10 mouse cellular contexts compared by ENCODE assay signal in the genomic region with DNA sequence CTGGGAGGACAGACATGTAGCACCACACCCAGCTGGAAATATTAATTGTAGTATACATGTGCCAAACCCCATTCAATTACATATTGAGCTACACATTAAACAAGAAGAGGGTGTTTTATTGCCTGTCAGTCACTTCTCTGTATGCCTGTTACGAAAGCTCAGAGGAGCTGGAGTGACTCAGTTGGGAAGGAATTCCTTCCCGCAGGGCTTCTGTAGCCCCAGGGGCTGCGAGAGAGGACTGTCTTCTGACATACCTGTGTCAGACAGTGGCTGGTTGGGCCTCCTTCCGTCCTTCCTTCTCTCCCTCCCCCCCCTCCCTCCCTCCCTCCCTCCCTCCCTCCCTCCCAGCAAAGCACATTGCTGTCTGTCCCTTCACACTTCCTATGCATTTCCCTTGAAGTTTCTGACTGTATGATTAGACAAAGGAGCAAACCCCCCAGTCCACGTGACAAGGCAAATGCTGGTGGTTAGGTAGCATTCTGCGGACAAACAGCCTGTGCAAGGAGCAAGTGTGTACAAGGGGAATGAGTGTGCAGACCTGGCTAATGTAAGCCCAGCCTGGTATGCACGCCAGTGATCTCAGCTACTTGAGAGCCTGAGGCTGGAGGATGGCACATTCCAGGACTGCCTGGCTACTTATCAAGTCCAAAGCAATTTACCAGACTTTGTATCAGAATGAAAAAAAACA. TPM values are rescaled to one million over a fixed set of nuclear protein-coding genes. Genes with fewer than 3 reads are reported as not detected.
DNase-seq lines count a peak whose midpoint lies in the region; ATAC-seq and TF ChIP-seq lines count a peak whose summit lies in the region.
"Had no signal": no experiment of that assay in that cellular context is flagged by ENCODE, and none has a peak within 500 bp of the region (broad histone marks: within the 10 kb centered on the region; RNA-seq: fewer than 3 reads in every experiment).

No protein-coding gene starts in this region.

- 77% methylated on average over 7 of the region's 7 CpGs for WGBS in midbrain, embryonic 10.5 days
- 57% methylated on average over 7 of the region's 7 CpGs for WGBS in midbrain, postnatal 0 days
- WGBS in embryonic facial prominence, embryonic 10.5 days = 49% methylated on average over 7 of the region's 7 CpGs
- 22% methylated on average over 7 of the region's 7 CpGs for WGBS in intestine, embryonic 16.5 days
- WGBS in stomach, postnatal 0 days = 38% methylated on average over 7 of the region's 7 CpGs

- no peak overlapping the region for H3K4me3 ChIP-seq in midbrain, embryonic 10.5 days
- H3K4me3 ChIP-seq in midbrain, postnatal 0 days (ENCODE audit: low read depth, low read length) = no peak overlapping the region
- 0 out of 2 replicates have a peak overlapping the region, but pooled peaks have one; percentile 13 for H3K4me3 ChIP-seq in embryonic facial prominence, embryonic 10.5 days
- no peak overlapping the region for H3K4me3 ChIP-seq in intestine, embryonic 16.5 days (ENCODE audit: low read length)
- H3K4me3 ChIP-seq in stomach, postnatal 0 days (ENCODE audit: low read depth, low read length) = no peak overlapping the region
- H3K4me3 ChIP-seq: erythroblast, embryonic 14.5 days had no signal

- no peak for TF ChIP-seq CTCF in midbrain, postnatal 0 days (IDR thresholded peaks at IDR 0.05)
- TF ChIP-seq CTCF in stomach, postnatal 0 days (IDR thresholded peaks at IDR 0.05; ENCODE audit: low read depth) = no peak

- peaks cover 3% of the 10 kb centered on the region; the same call in 1 of the 2 replicates for H3K36me3 ChIP-seq in midbrain, embryonic 10.5 days
- H3K36me3 ChIP-seq in midbrain, postnatal 0 days (ENCODE audit: insufficient read depth, low read length) = no peaks in the 10 kb centered on the region
- H3K36me3 ChIP-seq in embryonic facial prominence, embryonic 10.5 days (replicated peaks) = peaks cover 19% of the 10 kb centered on the region
- no peaks in the 10 kb centered on the region for H3K36me3 ChIP-seq in intestine, embryonic 16.5 days (ENCODE audit: control insufficient read depth, insufficient read depth, low read length)
- no peaks in the 10 kb centered on the region for H3K36me3 ChIP-seq in stomach, postnatal 0 days (ENCODE audit: control insufficient read depth, insufficient read depth, low read length)

- no peak for DNase-seq in midbrain, embryonic 10.5 days (ENCODE audit: low spot score)
- DNase-seq in midbrain, postnatal 0 days (ENCODE audit: low spot score) = no peak
- DNase-seq in embryonic facial prominence, embryonic 10.5 days (ENCODE audit: low spot score) = peak; percentile 50
- DNase-seq in stomach, postnatal 0 days (ENCODE audit: low spot score) = no peak
- DNase-seq in B cell, adult 2 months = no peak
- DNase-seq in ovary, adult 18-20 months (ENCODE audit: low spot score) = no peak
- DNase-seq: adrenal gland, postnatal 25 days had no signal

- ATAC-seq in midbrain, postnatal 0 days (ENCODE audit: low FRiP score) = no peak
- ATAC-seq in intestine, embryonic 16.5 days = peak; percentile 89
- peak; percentile 43; the same call in 1 of the 2 replicates for ATAC-seq in stomach, postnatal 0 days (ENCODE audit: low FRiP score, low TSS enrichment)

- TF ChIP-seq EP300 in stomach, postnatal 0 days (optimal IDR thresholded peaks at IDR 0.05) = no peak

- H3K4me1 ChIP-seq in midbrain, embryonic 10.5 days = peaks cover 27% of the 10 kb centered on the region
- H3K4me1 ChIP-seq in midbrain, postnatal 0 days (ENCODE audit: insufficient read depth, low read length) = no peaks in the 10 kb centered on the region
- peaks cover 47% of the 10 kb centered on the region for H3K4me1 ChIP-seq in embryonic facial prominence, embryonic 10.5 days
- peaks cover 37% of the 10 kb centered on the region for H3K4me1 ChIP-seq in intestine, embryonic 16.5 days (ENCODE audit: control insufficient read depth, insufficient read depth, low read length)
- no peaks in the 10 kb centered on the region for H3K4me1 ChIP-seq in stomach, postnatal 0 days (replicated peaks; ENCODE audit: control insufficient read depth, insufficient read depth)

- H3K9me3 ChIP-seq in midbrain, embryonic 10.5 days (replicated peaks) = no peaks in the 10 kb centered on the region
- no peaks in the 10 kb centered on the region for H3K9me3 ChIP-seq in midbrain, postnatal 0 days (ENCODE audit: low read length)
- no peaks in the 10 kb centered on the region for H3K9me3 ChIP-seq in embryonic facial prominence, embryonic 10.5 days
- H3K9me3 ChIP-seq in intestine, embryonic 16.5 days (ENCODE audit: control insufficient read depth, low read length) = no peaks in the 10 kb centered on the region
- no peaks in the 10 kb centered on the region for H3K9me3 ChIP-seq in stomach, postnatal 0 days (ENCODE audit: control insufficient read depth, low read length)

- H3K27me3 ChIP-seq in midbrain, embryonic 10.5 days (ENCODE audit: low read depth, poor library complexity, severe bottlenecking) = no peaks in the 10 kb centered on the region
- no peaks in the 10 kb centered on the region for H3K27me3 ChIP-seq in midbrain, postnatal 0 days (ENCODE audit: insufficient read depth, low read length)
- no peaks in the 10 kb centered on the region for H3K27me3 ChIP-seq in embryonic facial prominence, embryonic 10.5 days (replicated peaks; ENCODE audit: low read depth, poor library complexity, severe bottlenecking)
- H3K27me3 ChIP-seq in intestine, embryonic 16.5 days (replicated peaks; ENCODE audit: control insufficient read depth, insufficient read depth, low read length) = no peaks in the 10 kb centered on the region
- no peaks in the 10 kb centered on the region for H3K27me3 ChIP-seq in stomach, postnatal 0 days (ENCODE audit: control insufficient read depth, insufficient read depth, low read length)

- H3K9ac ChIP-seq in midbrain, postnatal 0 days (replicated peaks; ENCODE audit: low read length, poor library complexity, severe bottlenecking) = no peak overlapping the region
- peak overlapping the region; percentile 28; the same call in 1 of the 2 replicates for H3K9ac ChIP-seq in intestine, embryonic 16.5 days (ENCODE audit: low read depth, low read length)
- no peak overlapping the region for H3K9ac ChIP-seq in stomach, postnatal 0 days (ENCODE audit: low read length)
- H3K9ac ChIP-seq: liver, embryonic 14.5 days had no signal

- peak overlapping the region; percentile 34; the same call in 1 of the 2 replicates for H3K27ac ChIP-seq in midbrain, embryonic 10.5 days (replicated peaks)
- H3K27ac ChIP-seq in midbrain, postnatal 0 days (ENCODE audit: low read depth, low read length) = no peak overlapping the region
- H3K27ac ChIP-seq in embryonic facial prominence, embryonic 10.5 days (replicated peaks) = peak overlapping the region; percentile 69
- H3K27ac ChIP-seq in intestine, embryonic 16.5 days (ENCODE audit: low read length) = peak overlapping the region; percentile 57
- H3K27ac ChIP-seq in stomach, postnatal 0 days (replicated peaks) = peak overlapping the region; percentile 30; the same call in 1 of the 2 replicates
- H3K27ac ChIP-seq: liver, embryonic 14.5 days had no signal

- no peak overlapping the region for H3K4me2 ChIP-seq in midbrain, postnatal 0 days (ENCODE audit: low read depth, low read length, poor library complexity, severe bottlenecking)
- 0 out of 2 replicates have a peak overlapping the region, but pooled peaks have one; percentile 16 for H3K4me2 ChIP-seq in intestine, embryonic 16.5 days (ENCODE audit: low read depth, low read length)
- H3K4me2 ChIP-seq in stomach, postnatal 0 days (replicated peaks; ENCODE audit: low read depth) = no peak overlapping the region

RNA-seq across cellular contexts. Expression of a gene that starts 9.6 kb away (rescaled TPM):
- polyA plus RNA-seq in midbrain, embryonic 10.5 days (2016; fragmentation: Nextera tagmentation; extraction: Ambion mirVana) = 14.7 and 16.1 TPM in 2 replicates
- total RNA-seq in midbrain, postnatal 0 days (2014; rRNA removed) = 11.0 and 15.8 TPM in 2 replicates
- polyA plus RNA-seq in midbrain, postnatal 0 days (2015; fragmentation: Nextera tagmentation; extraction: Ambion mirVana) = 21.8 and 27.3 TPM in 2 replicates
- polyA plus RNA-seq in embryonic facial prominence, embryonic 10.5 days (2016; fragmentation: Nextera tagmentation; extraction: Ambion mirVana) = 15.7 and 16.8 TPM in 2 replicates
- 19.9 and 21.0 TPM in 2 replicates for polyA plus RNA-seq in intestine, embryonic 16.5 days (2015; fragmentation: Nextera tagmentation; extraction: Ambion mirVana)
- 12.8 and 15.8 TPM in 2 replicates for polyA plus RNA-seq in stomach, postnatal 0 days (2015; fragmentation: Nextera tagmentation; extraction: Ambion mirVana)

RNA-seq across cellular contexts. Expression of a gene that starts 49.9 kb away (rescaled TPM):
- 0.62 and 0.63 TPM in 2 replicates for polyA plus RNA-seq in midbrain, embryonic 10.5 days (2016; fragmentation: Nextera tagmentation; extraction: Ambion mirVana)
- not detected in 2 replicates for total RNA-seq in midbrain, postnatal 0 days (2014; rRNA removed)
- 0.39 TPM in 1 of 2 replicates, not detected in the other for polyA plus RNA-seq in midbrain, postnatal 0 days (2015; fragmentation: Nextera tagmentation; extraction: Ambion mirVana)
- polyA plus RNA-seq in embryonic facial prominence, embryonic 10.5 days (2016; fragmentation: Nextera tagmentation; extraction: Ambion mirVana) = not detected in 2 replicates
- 0.70 and 0.80 TPM in 2 replicates for polyA plus RNA-seq in intestine, embryonic 16.5 days (2015; fragmentation: Nextera tagmentation; extraction: Ambion mirVana)
- polyA plus RNA-seq in stomach, postnatal 0 days (2015; fragmentation: Nextera tagmentation; extraction: Ambion mirVana) = 0.17 TPM in 2 replicates
- total RNA-seq: adrenal gland, postnatal 25 days had no signal
